Mouse (Mus musculus): ENCODE measurements at regions not wholly inside any gene's neighbourhood (a gene's known extent, or its start where the extent isn't known, plus 50 kb on each side); places are given as distances from the start of the nearest gene placed in this dataset.
"Not testable (repeated sequence)": the region's sequence is repeated elsewhere in the genome, so short reads cannot be mapped to it uniquely, and the experiment has no call there.

GRCm38 (mm10) chr17:47271979-47272677 lies 96.6 kb upstream of the Mrps10 start:
- peak; percentile 61 to 63 for DNase-seq (ENCODE audit: low spot score in 2 of 2)

- no peak for DNase-seq (ENCODE audit: low spot score in 2 of 2)
These were observed 99.4 kb upstream of the Mrps10 start for GRCm38 (mm10) chr17:47269053-47269891.

- no peak for DNase-seq (ENCODE audit: low spot score in 2 of 2)
These were observed 100.8 kb upstream of the Mrps10 start for GRCm38 (mm10) chr17:47267843-47268242.

GRCm38 (mm10) chr17:47267076-47267475 lies 101.6 kb upstream of the Mrps10 start:
- DNase-seq (ENCODE audit: low spot score in 2 of 2): no peak

- DNase-seq (ENCODE audit: low spot score in 2 of 2): no peak
These were observed 102.4 kb upstream of the Mrps10 start for GRCm38 (mm10) chr17:47266335-47266734.

- DNase-seq (ENCODE audit: low spot score in 2 of 2): no peak
These were observed 105.7 kb upstream of the Mrps10 start for GRCm38 (mm10) chr17:47262986-47263385.

GRCm38 (mm10) chr17:47262141-47262540 lies 106.5 kb upstream of the Mrps10 start:
- DNase-seq (ENCODE audit: low spot score in 2 of 2): no peak

GRCm38 (mm10) chr17:47260976-47261375 lies 107.7 kb upstream of the Mrps10 start:
- no peak for DNase-seq (ENCODE audit: low spot score in 2 of 2)

- no peak for DNase-seq (ENCODE audit: low spot score in 2 of 2)
These were observed 110.4 kb upstream of the Mrps10 start for GRCm38 (mm10) chr17:47258296-47258695.

- DNase-seq (ENCODE audit: low spot score in 2 of 2): no peak
These were observed 113.5 kb upstream of the Mrps10 start for GRCm38 (mm10) chr17:47255209-47255608.

GRCm38 (mm10) chr17:47254026-47254425 lies 114.7 kb upstream of the Mrps10 start:
- no peak for DNase-seq (ENCODE audit: low spot score in 2 of 2)

- DNase-seq (ENCODE audit: low spot score in 2 of 2): peak; percentile 27 to 56
These were observed 118.7 kb upstream of the Mrps10 start for GRCm38 (mm10) chr17:47250001-47250400.

GRCm38 (mm10) chr17:47249176-47249575 lies 119.5 kb upstream of the Mrps10 start:
- no peak for DNase-seq (ENCODE audit: low spot score in 2 of 2)

- peak; percentile 46 to 54 for DNase-seq (ENCODE audit: low spot score in 2 of 2)
These were observed 120.6 kb upstream of the Mrps10 start for GRCm38 (mm10) chr17:47248053-47248452.

- DNase-seq (ENCODE audit: low spot score in 2 of 2): no peak
These were observed 121.2 kb upstream of the Mrps10 start for GRCm38 (mm10) chr17:47247516-47247915.

- no peak for DNase-seq (ENCODE audit: low spot score in 2 of 2)
These were observed 122.1 kb upstream of the Mrps10 start for GRCm38 (mm10) chr17:47246605-47247004.

- DNase-seq (ENCODE audit: low spot score in 2 of 2): no peak
These were observed 123.1 kb upstream of the Mrps10 start for GRCm38 (mm10) chr17:47245635-47246034.

- DNase-seq (ENCODE audit: low spot score in 2 of 2): no peak
These were observed 129.6 kb upstream of the Mrps10 start for GRCm38 (mm10) chr17:47239086-47239485.

- not testable (repeated sequence) for DNase-seq (ENCODE audit: low spot score in 2 of 2)
These were observed 130.8 kb upstream of the Mrps10 start for GRCm38 (mm10) chr17:47237881-47238280.

GRCm38 (mm10) chr17:47234343-47234742 lies 134.3 kb upstream of the Mrps10 start:
- no peak for DNase-seq (ENCODE audit: low spot score in 2 of 2)

- DNase-seq (ENCODE audit: low spot score in 2 of 2): no peak
These were observed 135.5 kb upstream of the Mrps10 start for GRCm38 (mm10) chr17:47233003-47233678.

- DNase-seq (ENCODE audit: low spot score in 2 of 2): no peak
These were observed 138.0 kb upstream of the Mrps10 start for GRCm38 (mm10) chr17:47230715-47231114.

All from heart, adult 9 months (tissue).